Mouse (Mus musculus) gastrocnemius, postnatal 25 days (tissue): ENCODE measurements around the gene Smad5. TPM values are rescaled to one million over a fixed set of nuclear protein-coding genes. Genes with fewer than 3 reads are reported as not detected.
A peak's percentile ranks its signal among the peaks of the same experiment; 100 is the strongest.

Experiments
- DNase-seq: peaks from one replicate; pipeline ENCODE4 v3.0.0; 2022
- long read RNA-seq, 2 experiments: library from polyadenylated mRNA; stranded (forward); transcript quantifications; one replicate each; pipeline ENCODE4 v2.0.0; 2021
- total RNA-seq, 2 experiments: library from RNA; stranded (reverse); gene quantifications; 1 replicate in 1 of 2; 2 replicates in 1 of 2; pipeline ENCODE4 v1.2.3; 2021

Smad5 gene
- total RNA-seq = 10 to 100 TPM; 18.5 to 19.7 TPM
- long read RNA-seq, experiment 1, full-length matches to known transcripts = 3 of 9 reads
- long read RNA-seq, experiment 1, partial matches to known transcripts = 5 of 9 reads
- long read RNA-seq, experiment 1, other reads (novel, unspliced or antisense) = 1 of 9 reads
- long read RNA-seq, experiment 2, full-length matches to known transcripts = 3 of 8 reads
- long read RNA-seq, experiment 2, partial matches to known transcripts = 0 of 8 reads
- long read RNA-seq, experiment 2, other reads (novel, unspliced or antisense) = 5 of 8 reads

DNA sequence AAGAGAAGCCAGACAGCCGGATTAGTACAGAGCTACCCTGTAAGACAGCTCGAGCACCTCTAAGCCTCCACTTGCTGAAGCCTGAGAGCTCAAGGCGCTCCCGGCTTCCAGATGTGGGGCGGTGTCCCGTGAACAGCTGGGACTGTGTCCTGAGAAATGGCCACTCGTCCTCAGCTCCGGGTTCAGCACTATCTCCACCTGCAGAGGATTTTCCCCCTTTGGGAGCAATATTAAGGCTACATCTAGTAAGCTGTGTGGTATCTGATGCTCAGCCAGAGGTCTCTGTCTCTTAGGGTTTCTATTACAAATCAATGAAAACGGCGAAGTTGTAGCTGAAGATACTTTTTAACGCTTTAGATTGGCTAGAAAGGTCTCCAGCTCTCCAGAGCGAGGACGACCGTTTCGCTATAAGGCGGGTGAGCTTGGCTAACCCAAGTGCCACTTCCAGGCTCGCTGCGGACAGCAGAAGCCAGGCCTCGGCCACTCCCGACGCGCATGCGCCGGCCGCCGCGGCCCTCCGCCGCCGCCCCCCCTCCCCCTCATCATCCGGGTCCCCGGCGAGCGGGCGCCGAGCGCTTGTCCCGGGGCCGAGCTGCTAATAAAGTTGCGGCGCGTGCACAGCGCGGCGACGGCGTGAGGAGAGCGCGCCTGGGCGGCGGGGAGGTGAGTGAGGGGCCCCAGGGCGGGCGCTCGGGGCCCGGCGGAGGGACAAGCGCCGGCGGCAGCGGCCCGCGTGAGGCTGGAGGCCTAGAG lies at the start of gene Smad5:
TSS of gene Smad5 (plus strand) at position 542 of the 753 bp plus-strand sequence.
- peak; percentile 94 for DNase-seq

DNA sequence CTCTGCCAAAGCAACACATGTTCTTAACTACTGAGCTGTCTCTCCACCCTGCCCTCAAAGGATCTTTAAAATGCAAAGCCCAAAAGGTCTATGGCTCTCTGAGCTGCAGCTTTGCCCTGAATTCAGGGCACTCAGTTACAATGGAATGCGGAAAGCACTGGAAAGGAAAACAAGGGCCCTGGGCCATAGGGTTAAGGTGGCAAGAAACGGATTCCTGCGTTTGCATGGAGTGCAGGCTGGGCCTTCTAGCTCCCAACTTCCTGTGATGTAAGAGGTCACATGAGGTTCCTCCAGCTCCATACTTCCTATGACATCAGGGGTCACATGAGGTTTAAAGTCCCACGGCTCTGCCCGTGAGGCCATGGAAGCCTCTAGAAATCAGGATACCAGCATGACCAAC lies 48.6 kb upstream of the Smad5 start:
- DNase-seq = no peak

DNA sequence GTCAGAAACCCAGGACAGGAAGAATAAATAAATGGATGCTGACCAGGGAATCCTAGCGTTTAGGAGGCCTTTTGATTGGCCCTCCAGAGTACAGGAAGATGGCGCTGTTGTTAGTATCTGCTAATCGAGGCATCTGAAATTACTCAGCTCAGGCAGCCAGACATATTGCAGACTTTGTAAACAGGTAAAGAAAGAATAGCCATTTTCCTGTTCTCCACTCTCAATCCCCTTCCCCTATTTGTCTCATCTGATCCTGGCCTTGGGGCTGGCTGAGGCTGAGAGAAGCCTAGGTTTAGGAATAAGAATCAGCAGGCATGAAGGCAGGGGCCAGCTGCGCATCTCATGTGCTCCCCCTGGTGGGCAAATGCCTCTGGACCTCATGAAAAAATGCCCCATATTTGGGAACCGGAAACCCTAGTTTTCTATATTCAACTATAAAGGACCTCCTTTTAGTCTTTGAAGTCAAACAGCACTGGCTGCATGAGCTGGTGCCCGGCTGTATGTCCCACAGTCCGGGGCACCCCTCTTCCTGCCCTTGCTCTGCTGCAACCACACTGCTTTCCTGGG lies 44.8 kb upstream of the Smad5 start:
- peak; percentile 50 for DNase-seq

DNA sequence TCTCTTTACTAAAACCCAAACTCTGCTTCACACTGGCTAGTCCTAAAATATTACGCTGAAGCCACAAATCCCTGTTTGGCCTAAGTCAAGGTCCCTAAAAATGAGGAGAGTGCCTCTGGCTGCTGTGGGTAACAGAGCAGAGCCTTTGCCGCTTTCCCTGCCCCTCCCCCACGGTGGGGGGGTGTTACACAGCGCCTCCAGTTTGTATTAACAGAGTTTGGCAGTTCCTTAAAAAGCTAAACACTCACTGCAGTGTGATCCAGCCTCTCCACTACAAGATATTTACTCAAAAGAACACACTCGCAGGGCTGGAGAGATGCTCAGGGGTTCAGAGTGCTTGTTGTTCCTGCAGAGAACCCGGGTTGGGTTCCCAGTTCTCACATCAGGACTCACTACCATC lies 43.9 kb upstream of the Smad5 start:
- DNase-seq = no peak

DNA sequence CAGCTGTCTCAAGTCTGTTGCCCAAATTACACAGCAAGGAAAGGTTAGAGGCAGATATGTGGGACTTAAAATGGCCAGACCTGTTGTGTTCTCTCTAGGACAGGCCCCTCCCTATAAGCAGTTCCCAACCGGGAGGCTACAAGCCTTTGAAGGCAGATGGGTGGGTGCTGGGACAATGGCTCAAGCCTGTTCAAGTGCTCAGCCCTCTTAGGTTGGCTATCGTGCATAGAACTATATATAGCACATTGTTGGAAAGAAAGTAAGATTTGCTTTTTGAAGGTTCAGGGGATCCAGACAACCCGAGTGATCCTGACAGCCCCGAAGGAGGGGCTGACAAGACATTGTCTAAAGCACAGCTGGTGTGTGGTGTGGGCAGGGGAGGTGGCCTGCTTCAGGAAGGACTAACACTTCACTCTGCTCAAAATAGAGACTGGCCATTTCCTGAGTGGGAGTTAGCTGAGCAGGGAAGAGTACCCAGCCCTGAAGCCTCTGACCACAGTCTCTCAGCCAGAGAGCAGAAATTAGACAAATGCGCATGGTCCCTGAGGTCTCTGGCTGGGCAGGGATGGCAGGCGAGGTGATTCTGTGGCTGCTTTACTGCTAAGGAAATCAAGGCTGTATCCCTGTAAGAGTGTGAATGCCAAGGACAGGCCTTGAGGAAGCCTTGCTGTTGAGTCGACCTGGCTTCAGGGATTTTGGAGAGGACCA lies 40.7 kb upstream of the Smad5 start:
- no peak for DNase-seq

DNA sequence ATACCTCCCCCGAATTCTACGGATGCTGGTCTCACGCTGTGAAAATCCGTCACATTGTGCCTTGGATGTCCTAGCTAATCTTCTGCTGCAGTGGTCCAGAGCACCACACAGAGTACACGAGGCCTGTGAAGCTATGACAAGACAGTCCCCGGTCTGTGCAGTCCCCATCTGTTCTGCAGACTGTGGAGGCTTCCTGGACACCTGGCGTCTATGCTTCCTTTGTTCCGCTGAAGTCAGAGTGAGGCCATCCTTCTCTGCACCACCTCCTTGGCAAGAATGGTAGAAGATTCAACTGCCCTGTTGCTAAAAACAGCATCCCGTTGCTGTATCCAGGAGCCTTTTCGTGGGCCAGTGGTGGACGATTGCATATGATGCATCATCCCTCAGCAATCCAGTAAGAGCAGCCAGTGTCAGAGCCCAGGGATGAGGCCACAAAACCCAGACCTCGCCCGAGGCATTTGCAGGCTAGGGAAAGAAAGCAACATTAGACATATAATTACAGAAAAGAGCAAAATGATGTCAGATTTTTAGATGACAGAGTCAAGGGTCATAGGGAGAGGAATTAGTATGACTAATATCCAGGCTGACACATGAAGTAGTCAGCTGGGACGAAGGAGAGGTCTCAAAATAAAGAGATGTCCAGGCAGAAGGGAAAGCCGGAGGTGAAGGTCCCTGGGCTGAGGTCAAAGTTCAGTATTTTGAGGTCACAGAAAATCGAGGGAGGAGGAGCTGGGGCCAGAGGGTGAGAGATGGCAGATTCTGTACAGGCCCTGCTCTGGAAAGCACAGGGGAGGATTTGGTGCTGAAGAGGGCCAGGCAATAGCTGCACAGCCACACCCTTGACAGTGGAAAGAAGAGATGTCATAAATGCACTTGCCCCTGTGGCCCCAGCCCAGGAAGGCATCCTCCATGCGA lies 38.3 kb upstream of the Smad5 start:
- no peak for DNase-seq

DNA sequence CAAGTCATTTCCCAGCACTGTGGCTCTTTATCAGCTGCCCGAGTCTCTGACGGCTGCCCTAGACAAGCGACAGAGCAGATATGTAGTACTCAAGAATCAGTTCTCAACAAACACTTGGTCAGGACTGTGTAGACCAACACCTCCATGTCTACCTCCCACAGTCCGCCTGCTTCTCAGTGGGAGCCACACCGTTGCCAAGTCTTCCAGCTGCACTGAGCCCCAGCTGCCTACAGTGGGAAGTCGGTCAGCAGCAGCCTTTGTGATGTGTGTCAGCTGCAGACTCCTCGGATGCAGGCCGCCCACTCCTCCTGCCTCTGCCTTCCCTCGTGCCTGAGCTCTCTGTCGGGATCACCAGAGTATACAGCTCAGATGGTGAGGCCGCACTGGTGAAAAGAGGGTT lies 31.6 kb upstream of the Smad5 start:
- no peak for DNase-seq

DNA sequence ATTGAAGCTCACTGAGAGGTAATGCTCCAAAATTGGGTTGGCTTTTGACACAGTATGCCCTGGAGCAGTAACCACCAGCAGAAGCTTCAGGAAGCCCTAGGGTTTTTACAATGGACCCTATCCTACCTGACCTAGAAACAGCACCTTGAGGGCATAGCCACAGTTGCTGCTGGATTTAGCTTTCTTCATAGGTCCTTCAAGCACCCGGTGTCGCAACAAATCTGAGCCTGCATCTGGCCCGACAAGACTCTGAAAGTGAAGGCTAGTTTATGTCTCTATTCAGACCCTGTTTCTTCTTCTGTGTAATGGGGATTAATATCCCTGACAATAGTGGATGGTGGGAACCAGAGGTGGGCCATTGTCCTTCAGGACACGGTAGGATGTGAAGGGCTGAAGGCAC lies 25.1 kb upstream of the Smad5 start:
- DNase-seq = no peak

DNA sequence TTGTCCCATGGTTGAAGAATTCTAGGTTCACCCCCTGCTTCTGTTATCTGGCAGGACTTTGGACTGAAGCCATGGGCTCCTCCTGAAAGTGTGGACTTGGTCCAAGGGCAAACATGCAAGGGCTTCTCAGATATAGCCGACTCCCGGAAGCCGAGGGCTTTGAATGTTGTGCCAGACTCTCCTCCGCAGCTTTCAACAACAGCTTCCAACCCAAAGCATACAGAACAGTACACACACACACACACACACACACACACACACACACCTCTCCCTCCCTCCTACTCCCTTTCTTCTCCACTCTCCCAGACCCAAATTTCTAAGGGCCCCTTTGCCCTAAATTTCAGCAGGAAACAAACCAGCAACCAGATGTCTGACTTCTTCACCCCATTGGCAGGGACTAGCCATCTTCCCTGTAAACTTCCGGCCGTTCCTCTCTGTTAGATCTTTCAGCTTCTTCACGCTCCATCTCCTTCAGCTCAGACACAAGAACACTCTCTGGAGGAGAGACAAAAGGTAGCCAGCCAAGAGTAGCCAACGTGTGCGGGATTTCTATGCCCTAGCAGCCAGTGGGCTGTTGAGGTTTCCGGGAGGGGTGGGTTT lies 24.5 kb upstream of the Smad5 start:
- DNase-seq = no peak

DNA sequence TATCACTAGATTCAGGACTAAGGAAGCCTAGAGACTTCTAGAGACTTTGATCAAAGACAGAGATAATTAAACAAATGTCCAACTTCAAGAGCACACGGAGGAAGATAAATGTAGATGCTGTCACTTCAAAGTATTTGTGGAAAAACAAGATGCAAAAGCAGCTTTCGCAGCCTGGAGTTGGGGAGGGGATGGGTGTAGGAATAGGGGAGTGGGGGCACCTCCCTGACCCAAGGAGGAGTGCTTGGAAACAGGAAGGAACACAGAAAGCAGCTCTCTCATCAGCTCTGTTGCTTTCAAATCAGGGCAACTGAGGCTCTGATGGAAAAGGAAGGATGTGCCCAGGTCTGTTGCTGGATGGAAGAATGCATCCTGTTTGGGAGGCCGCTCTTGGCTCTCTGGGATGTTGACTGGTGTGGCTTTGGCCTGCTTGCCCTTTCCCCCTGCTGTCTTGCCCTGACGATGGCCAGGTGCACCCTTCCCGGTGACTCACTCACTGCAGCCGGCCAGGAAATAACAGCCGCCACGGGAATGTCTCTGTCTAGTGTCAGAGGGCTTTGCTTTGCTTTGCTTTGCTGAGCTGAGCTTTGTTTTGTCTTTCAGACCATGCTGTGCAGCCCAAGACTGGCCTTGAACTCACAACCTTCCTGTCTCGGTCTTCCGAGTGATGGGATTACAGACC lies 23.8 kb upstream of the Smad5 start:
- DNase-seq = no peak

DNA sequence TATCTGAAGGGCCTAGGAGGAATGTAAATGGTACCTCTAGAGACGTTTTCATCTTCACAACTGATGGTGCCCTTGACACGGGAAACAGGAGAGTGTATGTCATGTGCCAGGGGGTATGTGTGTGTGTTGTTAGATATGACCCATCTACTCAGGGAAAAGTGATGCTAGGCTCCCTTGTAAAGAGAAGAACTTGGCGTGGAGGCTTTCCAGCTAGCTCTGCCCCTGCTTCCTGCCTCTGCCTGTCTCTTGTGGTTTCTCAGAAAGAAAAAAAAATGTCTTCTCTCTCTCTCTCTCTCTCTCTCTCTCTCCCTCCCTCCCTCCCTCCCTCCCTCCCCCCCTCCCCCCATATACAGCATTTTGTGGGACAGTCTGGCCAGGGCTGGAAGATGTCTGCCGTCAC lies 20.9 kb upstream of the Smad5 start:
- DNase-seq = no peak

DNA sequence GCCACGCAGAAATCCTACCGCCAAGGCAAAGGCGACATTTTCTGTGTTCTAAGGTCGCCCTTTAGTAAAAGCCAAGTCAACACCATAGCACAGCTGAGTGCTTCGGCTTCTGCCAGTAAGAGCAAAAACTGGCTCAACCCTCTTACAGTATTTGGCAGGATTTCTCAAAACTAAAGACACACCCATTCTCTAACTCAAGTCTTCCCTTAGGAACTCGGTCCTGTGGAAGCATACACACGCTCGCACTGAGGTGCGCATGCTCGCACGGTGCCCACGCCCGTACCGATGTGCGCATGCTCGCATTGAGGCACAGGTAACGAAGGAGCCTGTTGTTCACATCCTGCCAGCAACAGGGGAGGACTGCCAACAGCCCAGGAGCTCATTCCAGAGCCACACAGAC lies 20.5 kb upstream of the Smad5 start:
- peak; percentile 61 for DNase-seq

DNA sequence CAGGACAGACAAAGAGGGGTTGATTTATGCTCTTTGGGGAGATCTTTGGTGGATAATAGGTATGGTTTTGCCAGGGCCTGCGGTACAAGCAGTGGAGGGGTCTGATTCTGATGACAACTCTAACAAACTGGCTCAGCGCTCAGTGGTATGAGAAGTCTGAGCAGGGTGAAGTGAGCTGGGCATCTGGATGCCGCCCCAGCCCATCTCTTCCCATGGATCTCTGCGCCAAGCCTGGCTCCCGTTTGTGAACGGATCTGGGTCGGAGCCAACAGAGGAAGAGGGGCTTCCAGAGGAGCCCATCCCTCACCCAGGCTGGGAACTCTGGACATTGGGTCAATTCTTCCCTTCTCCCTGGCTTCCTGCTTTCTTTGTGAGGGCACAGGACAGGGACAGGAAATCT lies 19.5 kb upstream of the Smad5 start:
- DNase-seq = no peak

DNA sequence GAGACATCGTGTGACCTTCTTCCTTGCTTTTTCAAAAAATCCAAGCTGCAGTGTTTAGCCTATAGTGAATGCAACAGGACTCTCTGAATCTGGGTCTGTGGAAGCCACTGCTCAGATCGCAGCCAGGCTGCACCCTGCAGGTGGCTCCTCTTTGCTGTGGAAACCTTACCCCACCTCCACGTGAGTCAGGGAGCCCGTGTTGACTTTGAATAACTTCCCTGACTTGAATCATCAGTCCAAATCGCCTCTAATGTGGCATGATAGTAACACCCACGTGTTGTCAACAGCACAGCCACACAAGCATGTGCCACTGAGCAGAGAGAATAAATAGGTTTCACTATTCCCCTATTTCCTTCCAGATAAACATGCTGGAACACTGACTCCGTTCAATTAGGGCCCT lies 10.8 kb upstream of the Smad5 start:
- DNase-seq = no peak

DNA sequence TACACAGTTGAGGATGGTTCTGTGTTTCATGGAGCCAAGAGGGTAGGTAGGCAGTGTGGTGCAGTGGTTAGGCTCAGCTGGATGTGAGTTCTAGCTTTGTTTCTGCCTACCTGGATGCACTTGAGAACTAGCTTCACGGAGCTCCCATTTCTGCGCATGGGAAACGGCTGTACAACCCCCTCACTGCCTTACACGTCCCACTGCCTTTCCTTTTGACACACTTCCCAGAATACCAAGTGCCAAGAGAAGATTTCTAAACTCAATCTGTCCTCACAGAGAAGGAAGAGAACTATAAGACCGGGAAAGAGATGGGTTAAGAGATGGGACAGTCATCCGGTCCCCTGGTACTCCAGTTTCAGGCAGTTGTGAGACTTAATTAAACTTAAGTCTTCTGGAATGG lies 10.2 kb upstream of the Smad5 start:
- DNase-seq = no peak

DNA sequence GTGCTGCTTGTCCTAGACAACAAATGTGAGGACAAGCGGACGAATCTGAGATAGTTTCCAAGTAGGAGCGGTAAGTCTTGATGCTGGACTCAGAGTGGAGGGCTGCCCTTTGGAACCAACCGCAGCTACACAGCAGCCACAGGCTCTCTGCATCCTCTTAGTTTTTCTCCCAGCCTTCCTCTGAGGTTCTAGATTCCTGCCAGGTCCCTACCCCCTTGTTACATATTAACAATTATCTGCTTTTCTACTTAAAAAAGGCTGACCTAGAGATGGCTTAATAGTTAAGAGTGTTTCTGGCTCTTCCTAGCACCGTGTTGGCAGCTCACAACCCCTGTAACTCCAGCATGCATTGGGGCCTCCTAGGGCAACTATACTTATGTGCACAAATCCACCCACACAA lies 7.1 kb upstream of the Smad5 start:
- DNase-seq = no peak

DNA sequence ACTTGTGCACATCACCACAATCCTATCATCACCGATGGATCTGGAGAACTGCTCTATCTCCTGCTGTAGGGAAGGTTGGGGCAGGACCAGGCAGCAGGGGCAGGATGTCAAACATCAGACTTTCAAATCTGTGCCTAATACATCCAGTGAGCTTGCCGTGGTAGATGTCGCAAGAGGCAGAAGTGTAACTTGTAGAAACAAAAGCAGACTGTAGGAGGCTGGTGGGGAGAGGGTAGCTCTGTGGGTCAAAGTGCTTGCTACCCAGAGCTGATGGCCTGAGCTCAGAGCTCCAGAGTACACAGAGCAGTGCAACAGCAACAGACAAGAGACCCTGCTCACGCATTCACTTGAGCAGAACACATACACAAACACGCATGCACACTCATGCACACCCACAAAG lies 6.1 kb upstream of the Smad5 start:
- no peak for DNase-seq

DNA sequence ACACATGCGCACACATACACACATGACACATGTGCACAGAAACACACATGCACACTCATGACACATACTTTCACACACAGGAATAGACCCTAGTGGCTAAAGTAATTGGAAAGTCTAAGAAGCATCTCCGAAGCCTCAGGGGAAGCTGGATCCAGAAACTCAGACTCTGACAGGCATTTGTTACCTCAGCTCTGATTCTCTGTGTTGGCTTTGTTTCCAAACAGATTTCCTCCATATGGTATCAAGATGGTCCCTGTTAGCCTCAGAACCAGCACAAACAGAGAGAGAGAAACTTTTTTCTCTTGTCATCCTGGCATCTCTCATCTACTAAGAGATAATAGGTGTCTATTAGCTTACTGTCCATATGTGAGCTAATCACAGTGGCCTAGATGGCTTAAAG lies 5.6 kb upstream of the Smad5 start:
- no peak for DNase-seq

DNA sequence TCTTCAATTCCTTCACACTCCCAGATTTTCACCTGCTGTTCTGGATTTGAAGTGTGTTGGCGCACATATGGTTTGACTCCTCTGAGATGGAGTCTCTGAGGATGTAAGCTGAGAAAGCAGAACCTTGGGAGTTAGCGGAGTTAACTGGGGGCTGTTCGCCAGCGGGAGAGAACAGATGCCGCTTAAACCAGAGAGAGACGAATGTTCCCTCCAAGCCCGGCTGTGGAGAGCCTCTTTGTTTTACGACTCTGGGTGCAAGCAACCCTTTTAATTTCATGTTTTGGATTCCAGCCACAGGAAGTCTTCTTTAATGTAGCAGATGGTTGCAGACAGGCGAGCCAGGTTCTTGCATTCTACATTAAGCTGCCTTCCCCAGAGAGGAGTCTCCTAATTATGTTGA lies 4.4 kb upstream of the Smad5 start:
- no peak for DNase-seq

DNA sequence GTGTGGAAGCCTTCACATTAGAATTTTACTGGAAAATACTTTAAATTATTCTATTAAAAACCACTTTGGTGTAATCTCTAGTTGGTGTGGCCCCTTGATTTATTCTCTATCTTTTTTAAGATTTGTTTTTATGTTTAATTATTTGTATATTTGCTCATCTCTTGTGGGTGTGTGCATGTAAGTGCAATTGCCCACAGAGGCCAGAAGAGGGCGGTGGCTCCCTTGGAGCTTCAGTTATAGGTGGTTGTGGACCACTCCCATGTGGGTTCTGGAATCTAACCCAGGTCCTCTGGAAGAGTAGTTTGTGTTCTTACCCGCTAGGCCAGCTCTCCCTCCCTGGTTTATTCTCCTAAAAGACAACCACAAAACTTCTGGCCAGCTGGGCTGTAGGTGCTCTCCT lies 3.4 kb upstream of the Smad5 start:
- no peak for DNase-seq

DNA sequence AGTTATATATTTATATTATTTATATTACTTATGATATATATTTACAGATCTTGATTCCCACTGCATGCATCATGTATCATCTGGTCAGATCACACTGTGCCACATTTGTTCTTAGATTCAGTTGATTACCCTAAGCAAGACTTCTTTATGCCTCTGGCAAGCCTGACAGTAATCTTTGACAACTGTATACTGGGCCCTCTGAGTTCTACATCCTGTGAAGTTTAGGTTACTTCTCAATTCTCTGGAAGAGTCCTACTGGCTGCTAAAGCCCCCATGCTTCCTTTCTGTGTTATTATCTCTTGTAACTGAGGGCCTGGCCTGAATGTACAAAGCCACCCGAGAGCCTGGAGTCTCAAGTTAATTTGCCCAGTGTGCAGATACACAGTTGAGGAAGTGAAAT lies 1.8 kb upstream of the Smad5 start:
- DNase-seq = no peak
